Mouse (Mus musculus) macrophage (primary cell): ENCODE results near the gene Ffar4. TPM values are rescaled to one million over a fixed set of nuclear protein-coding genes. Genes with fewer than 3 reads are reported as not detected.

ENCODE experiments used
- H3K27ac ChIP-seq: fragments of 350-480 bp; formaldehyde crosslinking; 2 replicates; pipeline ENCODE4 v1.9.0; 2021
- H3K36me3 ChIP-seq: fragments of 350-480 bp; formaldehyde crosslinking; 2 replicates; pipeline ENCODE4 v1.9.0; 2021; ENCODE audit errors: inconsistent target
- H3K4me3 ChIP-seq: fragments of 350-480 bp; formaldehyde crosslinking; 2 replicates; pipeline ENCODE4 v1.9.0; 2021; ENCODE audit errors: inconsistent target
- H3K79me2 ChIP-seq: fragments of 350-480 bp; formaldehyde crosslinking; 2 replicates; pipeline ENCODE4 v1.9.0; 2021; ENCODE audit errors: inconsistent target
- WGBS: methylation state at CpG from one replicate; pipeline ENCODE4 v1.1.7; 2026; ENCODE audit warnings: inconsistent platforms; ENCODE audit not compliant: missing documents; 5-methylcytosine and 5-hydroxymethylcytosine counted together
- polyA plus RNA-seq: library from polyadenylated mRNA; stranded (reverse); fragments of 250-400 nt; gene quantifications from 3 replicates; pipeline ENCODE4 v1.2.4, GENCODE M21; 2018; ENCODE audit warnings: inconsistent platforms

Ffar4 gene
- polyA plus RNA-seq, 1 experiment from 2014 or later, result not detected

DNA sequence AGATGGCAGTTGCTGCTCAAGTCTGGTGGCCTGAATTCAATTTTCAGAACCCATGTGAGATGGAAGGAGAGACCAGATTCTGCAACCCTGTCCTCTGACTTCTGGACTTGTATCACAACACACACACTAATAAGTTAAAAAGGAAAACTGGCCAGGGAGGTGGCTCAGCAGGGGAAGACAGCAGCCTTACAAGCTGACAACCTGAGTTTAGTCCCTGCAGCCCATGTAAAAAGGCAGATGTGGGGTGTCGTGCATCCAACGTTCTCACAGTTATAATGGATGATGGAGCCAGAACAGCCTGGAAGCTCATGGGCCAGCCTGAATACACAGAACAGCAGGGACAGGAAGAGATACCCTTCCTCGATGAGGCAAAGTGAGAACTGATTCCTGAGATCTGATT lies 15.5 kb upstream of the Ffar4 start:
- Histone ChIP-seq H3K4me3 (no peak overlapping the region), H3K27ac (no peak overlapping the region), H3K79me2 (no peaks in the 10 kb centered on the region), H3K36me3 (no peaks in the 10 kb centered on the region)
- 88% methylated on average over 3 of the region's 3 CpGs for WGBS

DNA sequence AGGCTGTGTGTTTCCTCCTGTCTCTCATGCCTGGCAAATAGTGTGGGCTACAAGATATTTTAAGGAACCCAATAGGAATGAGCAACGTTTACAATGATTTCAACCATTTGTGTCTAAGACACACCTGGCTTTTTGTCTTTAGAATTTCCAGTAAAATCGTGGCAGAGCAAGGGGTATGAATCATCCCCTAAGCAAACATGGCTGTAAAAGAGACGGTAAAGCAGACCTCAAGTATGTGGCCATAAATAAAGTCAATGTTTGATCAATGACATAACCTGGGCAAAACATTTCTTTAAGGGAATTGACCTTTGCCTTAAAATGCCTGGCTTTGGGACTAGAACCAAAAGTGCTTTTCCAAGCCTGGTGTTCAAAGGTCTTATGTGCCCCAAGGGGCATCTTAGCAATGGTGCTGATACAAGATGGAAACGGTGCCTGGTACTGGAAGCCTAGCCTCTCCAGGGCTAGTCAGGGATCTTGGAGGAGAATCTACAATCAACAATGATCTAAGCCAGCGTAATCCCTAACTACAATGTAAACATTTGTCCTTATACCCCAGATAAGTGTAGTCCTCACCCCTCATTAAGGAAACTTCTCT lies 13.8 kb upstream of the Ffar4 start:
- Histone ChIP-seq H3K79me2 (no peaks in the 10 kb centered on the region), H3K36me3 (no peaks in the 10 kb centered on the region), H3K27ac (no peak overlapping the region), H3K4me3 (no peak overlapping the region)
- whole genome bisulfite sequencing, result 59% methylated on average over 5 of the region's 5 CpGs

DNA sequence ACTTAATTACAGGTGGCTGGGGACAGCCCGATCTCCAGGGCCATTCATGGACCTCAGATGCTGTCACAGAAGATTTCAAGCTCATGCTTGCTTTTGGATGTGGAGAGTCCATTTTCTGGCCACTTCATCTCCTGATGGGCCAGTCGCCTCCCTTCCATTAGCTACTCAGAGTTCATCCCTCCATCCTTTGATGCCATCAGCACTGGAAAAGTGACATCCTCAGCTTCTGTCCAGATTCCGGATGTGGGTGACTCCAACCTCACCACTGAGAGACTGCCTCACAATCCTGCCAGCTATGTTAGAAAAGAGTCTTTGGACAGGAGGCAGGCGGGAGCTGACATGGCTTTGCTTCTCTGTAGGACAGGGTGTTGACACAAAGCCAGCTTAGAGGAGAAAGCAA lies 11.0 kb upstream of the Ffar4 start:
- WGBS, result 87% methylated on average over 4 of the region's 4 CpGs
- Histone ChIP-seq H3K4me3 (no peak overlapping the region), H3K79me2 (no peaks in the 10 kb centered on the region), H3K36me3 (no peaks in the 10 kb centered on the region), H3K27ac (no peak overlapping the region)

DNA sequence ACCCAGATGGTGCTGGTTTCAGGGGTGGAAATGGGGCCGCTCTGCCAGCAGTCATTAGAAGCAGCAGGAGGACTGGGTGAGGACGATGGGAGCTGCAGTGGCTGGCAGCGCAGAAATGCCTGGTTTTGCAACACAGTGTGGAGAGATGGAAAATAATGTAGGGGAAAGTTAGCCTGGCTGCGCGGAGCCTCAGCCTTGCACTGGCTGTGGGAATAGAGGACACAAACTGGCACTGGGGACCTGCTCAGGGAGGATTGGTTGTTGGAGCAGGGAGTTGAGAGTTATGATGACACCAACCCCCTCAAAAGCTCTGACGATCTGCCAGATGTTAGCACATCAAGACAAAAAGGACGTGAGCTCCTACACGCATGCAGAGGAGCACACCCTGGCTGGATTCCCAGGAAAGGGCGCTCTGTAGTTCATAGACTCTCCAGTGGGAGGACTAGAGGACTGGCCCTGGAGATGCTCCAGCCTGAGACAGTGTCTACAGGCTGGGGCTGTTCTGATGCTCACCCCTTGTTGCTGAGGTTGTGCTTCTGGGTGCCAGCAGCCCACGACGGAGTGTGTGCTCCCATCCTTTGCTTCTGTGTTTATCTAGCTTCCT lies 9.8 kb upstream of the Ffar4 start:
- Histone ChIP-seq H3K27ac (no peak overlapping the region), H3K36me3 (no peaks in the 10 kb centered on the region), H3K79me2 (no peaks in the 10 kb centered on the region), H3K4me3 (no peak overlapping the region)
- 65% methylated on average over 11 of the region's 11 CpGs for WGBS

DNA sequence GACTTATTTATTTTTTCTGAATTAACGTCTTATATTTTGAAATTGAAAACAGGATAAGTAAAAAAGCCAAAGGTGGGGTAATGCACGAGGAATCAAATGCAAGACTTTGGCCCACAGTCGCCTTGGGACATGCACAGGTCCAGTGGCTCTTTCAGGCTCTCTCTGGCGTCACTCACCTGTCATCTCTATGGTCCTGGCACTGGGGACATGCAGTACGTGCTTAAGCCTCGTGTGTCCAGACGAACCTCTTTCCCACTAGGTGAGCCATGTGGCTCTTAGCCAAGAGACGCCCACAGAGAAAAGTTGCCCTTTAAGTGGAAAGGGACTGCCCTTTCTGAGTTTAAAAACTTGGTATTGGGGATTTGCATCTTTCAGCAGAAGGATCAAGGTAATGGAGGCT lies 7.5 kb upstream of the Ffar4 start:
- H3K36me3 ChIP-seq, result no peaks in the 10 kb centered on the region
- H3K4me3 ChIP-seq, result no peak overlapping the region
- no peak overlapping the region for H3K27ac ChIP-seq
- 88% methylated on average over 8 of the region's 8 CpGs for WGBS
- H3K79me2 ChIP-seq, result no peaks in the 10 kb centered on the region

DNA sequence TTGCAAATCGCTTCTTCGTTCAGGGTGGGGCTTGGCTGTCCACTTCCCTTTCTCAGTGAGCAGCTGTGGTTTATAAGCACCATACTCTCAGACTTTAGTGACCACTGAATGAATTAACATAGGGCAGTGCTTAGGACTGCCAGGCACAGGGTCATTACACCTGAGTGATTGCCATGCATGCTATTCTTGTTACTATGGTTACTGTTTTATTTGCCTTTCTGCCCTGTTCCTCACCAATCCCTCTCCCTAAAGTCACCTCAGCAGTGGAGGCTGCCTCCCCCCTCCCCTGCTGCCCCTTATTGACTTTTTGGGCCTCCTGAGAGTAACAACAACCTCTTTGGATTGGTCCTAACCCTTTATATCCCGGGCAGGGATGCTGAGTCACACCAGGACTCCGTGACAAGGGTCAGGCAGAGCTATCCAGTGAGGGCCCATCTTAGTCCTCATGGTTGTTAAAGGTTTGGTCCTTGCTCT lies 5.3 kb upstream of the Ffar4 start:
- Histone ChIP-seq H3K79me2 (no peaks in the 10 kb centered on the region), H3K36me3 (no peaks in the 10 kb centered on the region), H3K4me3 (no peak overlapping the region), H3K27ac (no peak overlapping the region)
- WGBS, result 44% methylated on average over 4 of the region's 4 CpGs

DNA sequence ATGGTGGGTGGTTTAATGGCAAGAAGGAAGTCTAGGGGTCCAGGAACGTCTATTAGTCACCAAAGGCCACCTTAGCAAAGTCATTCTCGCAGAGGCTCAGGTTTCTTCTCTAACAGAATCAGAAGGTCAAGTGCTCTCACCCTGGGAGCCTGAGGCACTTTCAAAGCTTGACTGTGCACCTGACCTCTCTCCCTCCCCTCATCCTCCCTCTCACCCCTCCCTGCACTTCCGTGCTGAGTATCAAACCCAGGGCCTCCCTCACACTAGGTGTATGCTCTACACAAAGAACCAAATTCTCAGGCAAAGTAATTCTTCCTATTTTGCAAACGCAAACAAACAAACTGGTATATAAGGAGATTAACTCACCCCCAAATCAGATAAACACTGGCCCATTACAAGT lies 640 bp upstream of the Ffar4 start:
- H3K4me3 ChIP-seq, result no peak overlapping the region
- 32% methylated on average over 4 of the region's 4 CpGs for WGBS
- no peak overlapping the region for H3K27ac ChIP-seq
- no peaks in the 10 kb centered on the region for H3K36me3 ChIP-seq
- no peaks in the 10 kb centered on the region for H3K79me2 ChIP-seq

DNA sequence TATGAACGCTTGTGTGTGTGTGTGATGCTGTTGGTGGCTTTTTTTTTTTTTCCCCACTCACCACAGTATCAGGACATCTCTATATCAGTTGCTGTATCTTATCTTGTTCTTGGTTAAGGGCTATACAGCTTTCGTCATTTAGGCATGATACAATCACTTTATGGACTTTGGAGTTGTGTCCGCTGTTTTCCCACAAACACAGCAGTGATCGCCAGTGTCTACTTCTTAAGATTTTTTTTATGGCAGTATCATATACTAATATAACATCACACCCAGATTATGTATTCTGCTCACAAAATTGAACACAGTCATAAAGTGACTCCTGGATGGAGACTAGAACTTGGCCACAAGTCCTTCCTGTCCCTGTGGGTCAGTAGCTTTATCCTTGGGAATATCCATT lies 11.0 kb downstream of the Ffar4 start:
- H3K4me3 ChIP-seq, result no peak overlapping the region
- no peaks in the 10 kb centered on the region for H3K36me3 ChIP-seq
- 95% methylated on average over 4 of the region's 4 CpGs for WGBS
- H3K79me2 ChIP-seq, result no peaks in the 10 kb centered on the region
- H3K27ac ChIP-seq, result no peak overlapping the region

DNA sequence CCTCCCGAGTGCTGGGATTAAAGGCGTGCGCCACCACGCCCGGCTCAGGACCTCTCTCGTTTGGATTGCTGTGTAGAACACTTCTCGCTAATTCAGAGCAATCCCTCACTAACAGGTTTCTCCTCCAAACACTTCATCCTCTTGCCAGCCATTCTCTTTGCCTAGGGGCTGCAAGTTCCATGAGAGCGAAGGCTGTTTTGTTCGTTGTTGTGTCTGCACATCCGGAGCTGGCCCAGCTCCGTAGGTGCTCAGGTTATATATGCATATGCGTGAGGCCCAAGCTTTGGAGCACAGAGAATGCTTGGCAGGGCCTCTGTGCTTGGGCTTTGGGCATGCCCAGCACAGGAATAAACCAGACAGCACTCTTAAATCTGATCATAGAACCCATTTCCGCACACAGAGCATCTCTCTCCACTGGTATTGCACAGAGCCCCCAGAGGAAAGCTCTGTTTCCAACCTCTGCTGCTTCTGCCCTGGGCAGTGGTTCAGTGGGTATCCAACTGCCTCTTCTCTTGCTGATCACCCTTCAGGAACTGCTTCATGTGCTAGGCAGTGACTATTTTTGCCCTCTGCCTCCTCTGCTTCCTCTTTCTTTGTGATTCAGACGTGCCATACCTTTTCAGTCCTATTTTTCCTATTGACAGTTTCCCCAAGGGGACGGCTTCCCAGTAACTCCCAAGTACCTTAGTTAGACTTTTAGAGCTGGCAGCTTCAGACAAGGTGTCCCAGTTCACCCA lies 12.8 kb downstream of the Ffar4 start:
- Histone ChIP-seq H3K36me3 (no peaks in the 10 kb centered on the region), H3K79me2 (no peaks in the 10 kb centered on the region), H3K4me3 (no peak overlapping the region), H3K27ac (no peak overlapping the region)
- WGBS, result 77% methylated on average over 14 of the region's 15 CpGs

DNA sequence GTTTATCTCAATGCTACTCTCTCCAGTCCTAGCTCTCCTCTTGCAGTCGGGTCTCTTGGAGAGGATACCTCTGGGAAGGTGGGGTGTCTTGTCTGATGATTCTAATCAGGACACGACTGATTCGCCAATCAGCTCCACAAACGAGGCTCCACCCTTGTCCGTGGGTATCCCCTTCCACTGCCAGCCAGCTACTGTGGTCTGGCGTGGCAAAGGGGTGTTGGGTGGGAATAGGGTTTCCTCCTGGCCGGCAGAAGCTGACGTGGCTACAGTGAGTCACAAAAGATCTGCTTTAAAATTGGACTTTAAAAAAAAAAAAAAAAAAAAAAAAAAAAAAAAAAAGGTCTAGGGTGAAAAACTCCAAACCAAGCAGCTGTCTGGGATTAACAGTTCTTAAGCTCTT lies 14.2 kb downstream of the Ffar4 start:
- WGBS, result 84% methylated on average over 6 of the region's 8 CpGs
- Histone ChIP-seq H3K4me3 (no peak overlapping the region), H3K36me3 (no peaks in the 10 kb centered on the region), H3K27ac (no peak overlapping the region), H3K79me2 (no peaks in the 10 kb centered on the region)

DNA sequence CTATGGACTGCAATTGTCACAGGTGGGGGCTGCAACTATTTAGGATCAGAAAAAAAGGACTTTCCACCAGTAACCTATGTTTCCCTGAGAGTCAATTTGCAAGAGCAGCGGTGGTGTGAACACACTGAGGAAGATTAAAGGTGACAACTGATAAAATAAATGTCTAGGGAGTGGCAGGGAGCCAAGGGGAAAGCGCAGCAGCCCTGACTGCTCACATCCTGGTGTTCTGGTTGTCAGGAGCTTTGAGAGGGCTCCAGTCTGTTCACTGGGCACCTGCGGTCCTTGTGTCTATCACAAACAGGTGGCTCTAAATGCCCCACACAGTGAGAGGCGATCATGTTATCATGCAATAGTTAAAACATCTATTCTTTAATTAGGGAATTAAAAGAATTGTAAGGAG lies 15.7 kb downstream of the Ffar4 start:
- WGBS, result 75% methylated on average over 4 of the region's 4 CpGs
- Histone ChIP-seq H3K36me3 (no peaks in the 10 kb centered on the region), H3K4me3 (no peak overlapping the region), H3K79me2 (no peaks in the 10 kb centered on the region), H3K27ac (no peak overlapping the region)

DNA sequence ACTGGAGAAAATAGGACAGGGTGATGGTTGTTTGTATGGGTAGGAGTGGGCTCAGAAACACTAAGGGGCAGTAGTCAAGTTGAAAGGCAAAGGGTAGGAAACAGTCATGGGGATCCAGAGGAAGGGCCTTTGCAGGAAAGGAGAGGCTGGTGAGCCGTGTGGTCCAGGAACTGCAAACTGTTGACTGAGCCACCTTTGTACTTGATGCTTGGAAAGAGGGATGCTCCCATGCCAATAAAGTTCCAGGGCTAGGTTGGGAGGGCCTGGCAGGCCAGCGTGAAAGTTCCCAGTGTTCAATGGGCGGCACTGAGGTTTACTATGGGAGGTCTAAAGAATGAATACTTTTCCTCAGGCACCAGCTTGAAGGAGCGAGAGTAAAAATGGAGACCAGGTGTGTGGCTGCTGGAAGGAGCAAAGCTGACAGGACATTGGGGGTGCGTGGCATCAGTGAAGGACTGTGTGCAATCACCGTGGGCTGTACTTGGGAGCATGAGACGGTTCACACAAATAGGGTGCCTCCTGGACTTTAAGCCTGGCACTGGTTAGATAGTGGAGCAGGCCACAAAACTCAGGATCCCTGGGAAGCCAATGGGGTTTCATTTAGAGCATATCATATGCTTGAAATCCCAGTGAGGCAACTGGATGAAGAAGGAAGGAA lies 18.1 kb downstream of the Ffar4 start:
- no peak overlapping the region for H3K4me3 ChIP-seq
- WGBS, result 89% methylated on average over 7 of the region's 7 CpGs
- H3K36me3 ChIP-seq, result no peaks in the 10 kb centered on the region

DNA sequence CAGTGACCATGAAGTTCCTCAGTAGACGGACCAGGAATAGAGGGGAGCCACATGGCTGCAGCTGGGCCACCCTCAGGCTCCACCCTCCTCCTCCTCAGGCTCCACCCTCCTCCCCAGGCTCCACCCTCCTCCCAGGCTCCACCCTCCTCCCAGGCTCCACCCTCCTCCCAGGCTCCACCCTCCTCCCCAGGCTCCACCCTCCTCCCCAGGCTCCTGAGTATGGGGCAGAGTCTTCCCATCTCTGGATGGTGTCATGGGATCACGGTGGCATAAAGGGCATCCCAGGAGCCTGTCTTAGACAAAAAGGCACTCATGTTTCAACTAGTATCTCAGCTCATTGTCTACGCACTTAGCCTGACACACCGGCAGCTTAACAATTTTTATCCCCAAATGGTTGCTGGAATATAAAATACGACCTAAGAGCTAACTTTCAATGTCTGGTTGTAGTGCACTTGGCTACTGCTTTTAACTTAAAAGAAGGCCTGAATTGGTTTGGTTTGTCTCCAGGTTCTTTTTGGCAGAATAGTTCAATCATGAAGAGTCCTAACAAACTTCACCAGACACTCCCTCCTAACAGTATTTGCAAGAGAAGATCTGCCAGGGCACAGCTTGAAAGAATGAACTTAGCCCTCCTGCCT lies 23.4 kb downstream of the Ffar4 start:
- Histone ChIP-seq H3K4me3 (no peak overlapping the region), H3K27ac (no peak overlapping the region), H3K36me3 (no peaks in the 10 kb centered on the region), H3K79me2 (no peaks in the 10 kb centered on the region)
- WGBS, result 84% methylated on average over 5 of the region's 5 CpGs

More for the DNA sequence above, 18.1 kb downstream of the Ffar4 start:
- Histone ChIP-seq H3K79me2 (no peaks in the 10 kb centered on the region), H3K27ac (no peak overlapping the region)

DNA sequence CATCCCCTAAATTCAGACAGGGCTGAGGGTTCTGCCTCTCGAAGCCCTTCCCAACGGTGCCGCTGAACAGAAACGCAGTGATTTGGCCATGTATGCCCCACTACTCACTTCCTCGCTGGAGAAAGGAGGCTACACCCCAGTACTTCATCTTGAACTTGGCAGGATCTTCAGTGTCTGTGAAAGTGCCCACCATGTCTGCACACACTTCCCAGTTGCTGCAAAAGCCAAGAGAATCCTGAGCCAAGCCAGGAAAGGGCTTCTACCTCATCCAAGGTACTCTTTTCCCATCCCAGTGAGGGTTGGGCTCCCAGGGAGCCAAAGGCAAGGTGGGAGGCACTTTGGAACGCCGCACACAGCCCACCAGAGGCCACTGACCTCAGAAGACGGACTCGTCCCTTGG lies 27.1 kb downstream of the Ffar4 start:
- 30% methylated on average over 9 of the region's 9 CpGs for WGBS
- no peaks in the 10 kb centered on the region for H3K79me2 ChIP-seq
- no peak overlapping the region for H3K27ac ChIP-seq
- H3K4me3 ChIP-seq, result no peak overlapping the region
- no peaks in the 10 kb centered on the region for H3K36me3 ChIP-seq
